Mouse (Mus musculus): ENCODE data around the gene Wdr95.
A peak's percentile ranks its signal among the peaks of the same experiment; 100 is the strongest.
"Not testable (repeated sequence)": the region's sequence is repeated elsewhere in the genome, so short reads cannot be mapped to it uniquely, and the experiment has no call there.

Gene Wdr95

DNA sequence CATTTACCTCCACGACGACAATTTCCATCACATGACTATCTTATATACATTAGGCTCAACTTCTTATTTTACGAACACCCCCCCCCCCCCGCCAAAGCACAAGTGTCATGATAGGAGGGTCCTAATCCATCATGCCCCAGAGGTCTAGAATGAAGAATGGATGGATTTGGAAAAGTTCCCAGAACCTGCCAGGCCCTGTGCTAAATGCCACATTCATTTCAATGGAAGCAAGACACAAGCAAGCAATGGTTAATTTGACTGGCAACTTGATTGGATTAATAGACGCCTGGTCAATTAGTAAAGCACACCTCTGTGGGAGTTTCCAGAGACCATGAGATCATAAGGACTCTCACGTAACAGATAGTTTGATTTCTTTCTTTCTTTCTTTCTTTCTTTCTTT is 11.4 kb upstream of the Wdr95 start:
- DNase-seq (ENCODE audit: low spot score), result no peak

- DNase-seq (ENCODE audit: low spot score), result no peak
These were observed 7.7 kb upstream of the Wdr95 start for GRCm38 (mm10) chr5:149520806-149521205.

GRCm38 (mm10) chr5:149523856-149524241 is 4.6 kb upstream of the Wdr95 start:
- DNase-seq (ENCODE audit: low spot score), result no peak

- DNase-seq (ENCODE audit: low spot score), result peak; percentile 96
These were observed 4.1 kb upstream of the Wdr95 start for GRCm38 (mm10) chr5:149524242-149524858.

GRCm38 (mm10) chr5:149525055-149525785 is 3.3 kb upstream of the Wdr95 start:
- DNase-seq (ENCODE audit: low spot score), result peak; percentile 37

GRCm38 (mm10) chr5:149526467-149526951 is 2.0 kb upstream of the Wdr95 start:
- peak; percentile 71 for DNase-seq (ENCODE audit: low spot score)

DNA sequence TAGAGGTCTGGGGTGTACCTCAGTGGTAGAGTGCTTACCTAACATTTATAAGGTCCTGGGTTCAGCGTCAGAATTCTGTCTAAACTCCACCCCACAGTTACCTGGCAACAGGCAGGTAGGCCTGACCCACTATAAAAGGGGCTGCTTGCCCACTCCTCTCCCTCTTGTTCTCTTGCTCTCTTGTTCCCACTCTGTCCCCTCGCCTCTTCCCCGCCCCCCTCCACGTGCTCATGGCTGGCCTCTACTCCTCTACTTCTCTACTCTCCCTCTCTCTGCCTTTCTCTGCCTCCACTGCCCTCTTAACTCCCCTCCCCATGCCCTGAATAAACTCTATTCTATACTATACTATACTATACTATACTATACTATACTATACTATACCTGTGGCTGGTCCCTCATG is 1.2 kb upstream of the Wdr95 start:
- DNase-seq (ENCODE audit: low spot score), result not testable (repeated sequence)

GRCm38 (mm10) chr5:149533847-149534246 is 5.4 kb downstream of the Wdr95 start:
- DNase-seq (ENCODE audit: low spot score), result no peak

DNA sequence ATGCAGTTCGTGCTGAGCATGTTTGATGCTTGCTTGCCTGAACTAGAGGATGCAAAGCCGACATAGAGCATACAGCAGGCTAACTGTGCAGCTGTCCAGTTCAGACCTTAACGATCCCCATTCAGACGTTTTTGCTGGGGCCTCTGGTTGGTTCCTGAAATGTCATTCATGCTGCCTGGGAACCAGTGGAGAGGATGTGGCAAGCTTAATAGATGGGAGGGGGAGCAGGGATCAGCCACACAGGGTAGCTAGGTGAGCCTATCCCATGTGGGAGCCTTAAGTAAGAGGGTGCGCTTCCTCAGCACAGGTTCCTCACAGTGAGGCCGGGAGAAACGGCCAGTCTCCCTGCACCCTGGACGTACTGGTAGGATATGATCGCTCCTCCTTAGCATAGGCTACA is 7.5 kb downstream of the Wdr95 start:
- no peak for DNase-seq (ENCODE audit: low spot score)

GRCm38 (mm10) chr5:149537796-149538511 is 9.5 kb downstream of the Wdr95 start:
- no peak for DNase-seq (ENCODE audit: low spot score)

DNA sequence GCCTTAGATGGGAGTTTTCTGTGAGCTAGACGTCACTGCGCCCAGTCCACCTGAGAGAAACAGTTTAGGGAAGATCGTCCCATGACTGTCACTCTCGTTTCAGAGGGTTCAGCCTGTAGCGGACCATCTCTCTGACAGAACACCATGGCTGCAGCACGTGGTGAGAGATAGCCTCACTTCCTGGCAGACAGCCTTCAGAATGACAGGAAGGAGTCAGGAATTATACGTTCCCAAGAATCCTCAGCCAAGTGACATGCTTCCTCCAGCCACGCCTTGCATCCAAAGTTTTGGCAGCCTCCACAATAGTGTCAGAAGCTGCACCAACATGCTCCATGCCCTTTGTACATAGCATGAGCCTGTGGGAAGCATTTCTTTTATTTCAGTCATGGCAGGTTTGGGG is 10.1 kb downstream of the Wdr95 start:
- DNase-seq (ENCODE audit: low spot score), result peak; percentile 93

- DNase-seq (ENCODE audit: low spot score), result peak; percentile 71
These were observed 10.6 kb downstream of the Wdr95 start for GRCm38 (mm10) chr5:149539051-149539450.

DNA sequence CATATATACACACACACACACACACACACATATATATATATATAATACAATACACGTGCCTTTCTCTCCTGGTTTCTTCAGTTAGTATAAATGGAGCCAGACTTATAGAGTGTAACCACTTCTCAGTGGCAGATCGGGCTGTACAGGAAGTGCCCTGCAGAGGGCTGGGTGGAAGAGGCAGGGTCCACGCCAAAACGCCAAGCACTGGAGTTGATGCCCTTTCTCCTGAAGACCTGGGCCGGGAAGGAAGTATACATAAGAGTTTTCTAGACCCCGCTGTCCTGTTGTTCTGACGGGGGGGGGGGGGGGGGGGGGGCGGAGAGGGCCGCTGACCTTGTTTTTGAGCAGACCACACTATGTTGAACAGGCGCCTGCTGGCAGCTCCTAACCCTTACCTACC is 22.7 kb downstream of the Wdr95 start:
- no peak for DNase-seq (ENCODE audit: low spot score)

DNA sequence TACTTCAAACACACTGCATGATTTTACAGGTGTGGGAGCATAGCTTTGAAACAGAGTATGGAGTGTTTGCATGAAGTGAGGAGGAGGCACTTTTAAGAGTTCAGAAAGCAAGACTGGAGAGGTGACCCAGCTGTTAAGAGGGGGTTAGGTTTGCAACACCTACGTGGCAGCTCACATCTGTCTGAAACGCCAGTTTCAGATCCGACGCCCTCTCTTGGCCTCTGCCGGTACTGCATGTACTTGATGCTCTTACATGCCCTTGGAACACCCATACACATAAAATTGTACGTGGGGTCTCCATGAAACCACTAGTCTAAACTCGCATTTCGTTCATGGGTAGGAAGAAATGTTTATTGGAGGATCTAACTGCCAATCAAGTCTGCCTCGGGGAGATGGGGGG is 24.3 kb downstream of the Wdr95 start:
- DNase-seq (ENCODE audit: low spot score), result no peak

DNA sequence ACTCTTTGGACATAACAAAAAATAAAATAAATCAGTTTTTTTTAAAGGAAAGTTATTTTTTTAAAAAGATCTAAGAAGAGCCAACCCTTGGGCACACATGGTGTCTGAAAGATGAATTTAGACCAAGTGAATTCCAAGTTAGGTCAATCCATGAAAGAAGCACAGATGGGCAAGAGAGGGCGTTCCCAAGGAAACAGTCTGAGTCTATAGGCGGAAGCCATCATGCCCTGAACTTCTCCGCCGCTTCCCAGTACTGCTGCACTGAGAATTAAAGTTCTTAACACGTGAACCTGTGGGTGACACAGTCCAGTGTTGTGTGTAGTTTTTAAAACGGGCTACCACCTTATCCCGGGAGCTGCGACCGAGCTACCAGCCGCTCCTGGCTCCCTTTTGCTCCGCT is 24.9 kb downstream of the Wdr95 start:
- no peak for DNase-seq (ENCODE audit: low spot score)

- DNase-seq (ENCODE audit: low spot score), result no peak
These were observed 25.9 kb downstream of the Wdr95 start for GRCm38 (mm10) chr5:149554397-149554796.

- DNase-seq (ENCODE audit: low spot score), result no peak
These were observed 32.6 kb downstream of the Wdr95 start for GRCm38 (mm10) chr5:149560903-149561588.

- DNase-seq (ENCODE audit: low spot score), result no peak
These were observed 37.5 kb downstream of the Wdr95 start for GRCm38 (mm10) chr5:149566026-149566425.

- DNase-seq (ENCODE audit: low spot score), result peak; percentile 76
These were observed 38.5 kb downstream of the Wdr95 start for GRCm38 (mm10) chr5:149566957-149567356.

DNA sequence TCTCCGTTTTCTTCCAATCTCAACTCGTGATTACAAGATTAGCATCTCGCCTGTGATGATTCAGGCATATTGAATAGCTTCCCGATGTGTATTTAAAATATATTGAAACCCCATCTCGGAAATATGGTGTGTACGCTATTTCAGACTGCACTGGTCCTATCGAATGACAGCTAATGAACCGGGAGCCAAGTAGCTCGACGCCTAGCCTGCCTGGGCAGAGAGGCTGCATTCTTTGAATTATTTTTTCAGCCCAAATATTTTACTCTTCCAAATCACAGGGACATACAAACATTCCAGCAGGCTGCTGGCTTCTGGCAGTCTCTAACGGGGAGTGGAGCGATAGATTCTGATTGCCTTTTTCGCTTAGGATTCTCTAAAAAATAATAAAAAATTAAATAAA is 40.5 kb downstream of the Wdr95 start:
- DNase-seq (ENCODE audit: low spot score), result no peak

GRCm38 (mm10) chr5:149576977-149577376 is 48.5 kb downstream of the Wdr95 start:
- no peak for DNase-seq (ENCODE audit: low spot score)

- DNase-seq (ENCODE audit: low spot score), result no peak
These were observed 49.0 kb downstream of the Wdr95 start for GRCm38 (mm10) chr5:149577449-149577848.

Measured in adipocyte (in vitro differentiated cells).